Mouse (Mus musculus): ENCODE measurements around the gene Bank1.

Gene Bank1

GRCm38 (mm10) chr3:136007081-136007828 is 318.6 kb downstream of the Bank1 start:
- DNase-seq (ENCODE audit: low read depth, low spot score) = no peak
